24 mouse cellular contexts compared by ENCODE assay signal in the genomic region with DNA sequence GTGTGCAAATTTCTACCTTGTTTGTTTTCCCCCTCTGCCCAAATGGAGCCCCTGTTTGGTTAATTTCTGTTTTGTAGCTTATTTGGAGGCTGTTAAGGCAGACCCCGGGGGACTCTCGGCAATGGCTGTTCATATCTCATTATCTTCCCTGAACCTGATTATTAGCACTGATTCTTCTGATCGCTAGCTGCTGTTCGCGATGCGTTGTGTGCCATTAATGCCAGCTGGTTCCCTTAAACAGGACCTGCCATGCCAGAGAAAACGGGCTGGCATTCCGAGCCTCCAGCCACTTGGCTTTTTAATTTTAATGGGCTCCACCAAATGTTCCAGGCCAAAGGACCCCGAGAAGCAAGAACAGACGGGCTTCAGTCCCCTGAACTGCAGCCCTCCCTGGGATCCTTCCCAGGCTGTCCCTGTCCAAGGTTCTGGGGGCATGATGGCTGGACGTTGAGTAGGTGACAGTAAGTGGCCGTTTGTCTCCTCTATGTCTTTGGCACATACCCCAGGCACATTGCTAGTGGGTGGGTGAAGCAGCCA.
DNase-seq lines count a peak whose midpoint lies in the region; ATAC-seq and TF ChIP-seq lines count a peak whose summit lies in the region.
"Had no signal": no experiment of that assay in that cellular context is flagged by ENCODE, and none has a peak within 500 bp of the region (broad histone marks: within the 10 kb centered on the region; RNA-seq: fewer than 3 reads in every experiment).

No protein-coding gene starts in this region.

- H3K9me3 ChIP-seq in forebrain, embryonic 10.5 days: no peaks in the 10 kb centered on the region
- H3K9me3 ChIP-seq in forebrain, embryonic 11.5 days (ENCODE audit: control insufficient read depth, low read length): no peaks in the 10 kb centered on the region
- H3K9me3 ChIP-seq in forebrain, embryonic 15.5 days: no peaks in the 10 kb centered on the region
- no peaks in the 10 kb centered on the region for H3K9me3 ChIP-seq in intestine, postnatal 0 days (ENCODE audit: control insufficient read depth)
- H3K9me3 ChIP-seq: embryonic facial prominence, embryonic 10.5 days; heart, embryonic 12.5 days; kidney, embryonic 15.5 days; midbrain, embryonic 10.5 days; neural tube, embryonic 15.5 days had no signal

- TF ChIP-seq CTCF in brain, embryonic 14.5 days (IDR thresholded peaks at IDR 0.05; ENCODE audit: borderline replicate concordance, extremely low read depth, insufficient read depth, insufficient read length): no peak
- no peak for TF ChIP-seq CTCF in intestine, postnatal 0 days (IDR thresholded peaks at IDR 0.05; ENCODE audit: low read depth)

- no peak overlapping the region for H3K9ac ChIP-seq in forebrain, embryonic 11.5 days (ENCODE audit: low read length)
- H3K9ac ChIP-seq in forebrain, embryonic 15.5 days (replicated peaks): no peak overlapping the region
- no peak overlapping the region; the same call in 1 of the 2 replicates for H3K9ac ChIP-seq in intestine, postnatal 0 days (ENCODE audit: low read depth, low read length)
- H3K9ac ChIP-seq: heart, embryonic 12.5 days; kidney, embryonic 15.5 days; neural tube, embryonic 15.5 days had no signal

- peaks cover 79% of the 10 kb centered on the region for H3K27me3 ChIP-seq in forebrain, embryonic 10.5 days (ENCODE audit: poor library complexity, severe bottlenecking)
- peaks cover 2% of the 10 kb centered on the region for H3K27me3 ChIP-seq in forebrain, embryonic 11.5 days (ENCODE audit: control insufficient read depth, insufficient read depth, low read length)
- no peaks in the 10 kb centered on the region for H3K27me3 ChIP-seq in forebrain, embryonic 15.5 days
- no peaks in the 10 kb centered on the region for H3K27me3 ChIP-seq in intestine, postnatal 0 days (replicated peaks; ENCODE audit: control insufficient read depth, insufficient read depth, low read length)
- H3K27me3 ChIP-seq: heart, embryonic 12.5 days; kidney, embryonic 15.5 days; neural tube, embryonic 15.5 days had no signal

- intact Hi-C loops in left cerebral cortex, postnatal 4 days (cut with DNase I): no loop called here

- no peak overlapping the region for H3K4me3 ChIP-seq in forebrain, embryonic 10.5 days
- no peak overlapping the region for H3K4me3 ChIP-seq in forebrain, embryonic 11.5 days (ENCODE audit: low read depth, low read length)
- no peak overlapping the region for H3K4me3 ChIP-seq in forebrain, embryonic 15.5 days
- H3K4me3 ChIP-seq in intestine, postnatal 0 days (ENCODE audit: low read depth, low read length): no peak overlapping the region
- H3K4me3 ChIP-seq: embryonic facial prominence, embryonic 10.5 days; heart, embryonic 12.5 days; kidney, embryonic 15.5 days; midbrain, embryonic 10.5 days; myocyte; neural tube, embryonic 15.5 days had no signal

- no peaks in the 10 kb centered on the region for H3K36me3 ChIP-seq in forebrain, embryonic 10.5 days (replicated peaks)
- H3K36me3 ChIP-seq in forebrain, embryonic 11.5 days (ENCODE audit: control insufficient read depth, insufficient read depth, low read length): no peaks in the 10 kb centered on the region
- H3K36me3 ChIP-seq in forebrain, embryonic 15.5 days: no peaks in the 10 kb centered on the region
- H3K36me3 ChIP-seq in intestine, postnatal 0 days (ENCODE audit: control insufficient read depth, insufficient read depth): no peaks in the 10 kb centered on the region
- H3K36me3 ChIP-seq: embryonic facial prominence, embryonic 10.5 days; heart, embryonic 12.5 days; kidney, embryonic 15.5 days; midbrain, embryonic 10.5 days; neural tube, embryonic 15.5 days had no signal

- no peak for ATAC-seq in forebrain, embryonic 11.5 days (replicated peaks; ENCODE audit: low FRiP score)
- ATAC-seq in forebrain, embryonic 15.5 days (replicated peaks): peak; percentile 44; the same call in 1 of the 2 replicates
- ATAC-seq in intestine, postnatal 0 days: no peak

- H3K4me1 ChIP-seq in forebrain, embryonic 10.5 days: peaks cover 46% of the 10 kb centered on the region
- peaks cover 17% of the 10 kb centered on the region for H3K4me1 ChIP-seq in forebrain, embryonic 11.5 days (replicated peaks; ENCODE audit: control insufficient read depth, insufficient read depth, low read length)
- peaks cover 26% of the 10 kb centered on the region for H3K4me1 ChIP-seq in forebrain, embryonic 15.5 days
- 0 out of 2 replicates have a peak, but pooled peaks cover 6% of the 10 kb centered on the region for H3K4me1 ChIP-seq in intestine, postnatal 0 days (replicated peaks; ENCODE audit: control insufficient read depth, insufficient read depth, low read length)

- DNase-seq in forebrain, embryonic 10.5 days (ENCODE audit: extremely low spot score, low spot score): no peak
- DNase-seq in forebrain, embryonic 11.5 days (ENCODE audit: low spot score): no peak
- DNase-seq in left cerebral cortex, postnatal 4 days: peak; percentile 21
- DNase-seq in left cerebral cortex, adult 8-10 months (ENCODE audit: low spot score in 2 of 2): no peak
- peak; percentile 86 for DNase-seq in brain, embryonic 14.5 days (ENCODE audit: low read depth)
- DNase-seq: adrenal gland, postnatal 10 days; cerebellum, adult 9-10 months; gastrocnemius, postnatal 25 days; heart, adult 18-20 months; heart, postnatal 10 days; kidney, adult 11 months; kidney, postnatal 36 days; layer of hippocampus, adult 9-11 months; thymus, adult 2 months; thymus, postnatal 4 days had no signal

- no peak overlapping the region for H3K4me2 ChIP-seq in forebrain, embryonic 11.5 days (ENCODE audit: low read depth, low read length, severe bottlenecking)
- no peak overlapping the region for H3K4me2 ChIP-seq in forebrain, embryonic 15.5 days (replicated peaks)
- H3K4me2 ChIP-seq in intestine, postnatal 0 days (replicated peaks; ENCODE audit: low read depth): no peak overlapping the region
- H3K4me2 ChIP-seq: heart, embryonic 12.5 days; kidney, embryonic 15.5 days; neural tube, embryonic 15.5 days had no signal

- TF ChIP-seq POLR2A in brain, embryonic 14.5 days (IDR thresholded peaks at IDR 0.05; ENCODE audit: borderline replicate concordance, extremely low read depth, insufficient read depth, insufficient read length, poor library complexity, severe bottlenecking): no peak

- H3K27ac ChIP-seq in forebrain, embryonic 10.5 days: 0 out of 2 replicates have a peak overlapping the region, but pooled peaks have one; percentile 40
- no peak overlapping the region for H3K27ac ChIP-seq in forebrain, embryonic 11.5 days (ENCODE audit: low read depth, low read length)
- H3K27ac ChIP-seq in forebrain, embryonic 15.5 days (replicated peaks): peak overlapping the region; percentile 68
- H3K27ac ChIP-seq in intestine, postnatal 0 days (ENCODE audit: low read depth, low read length): no peak overlapping the region
- H3K27ac ChIP-seq: embryonic facial prominence, embryonic 10.5 days; kidney, embryonic 15.5 days; midbrain, embryonic 10.5 days; neural tube, embryonic 15.5 days; stomach, postnatal 0 days had no signal

- WGBS in forebrain, embryonic 10.5 days: 87% methylated on average over 12 of the region's 12 CpGs
- WGBS in forebrain, embryonic 11.5 days: 75% methylated on average over 12 of the region's 12 CpGs
- 19% methylated on average over 12 of the region's 12 CpGs for WGBS in forebrain, embryonic 15.5 days
- WGBS in intestine, postnatal 0 days: 84% methylated on average over 12 of the region's 12 CpGs

Comparison
In these comparisons a context has a peak if more than half of its experiments do, and no peak if none do; other contexts are left out.
1. DNase-seq: peak in left cerebral cortex, postnatal 4 days (single experiment) and brain, embryonic 14.5 days (single experiment); none in forebrain, embryonic 10.5 days (single experiment), forebrain, embryonic 11.5 days (single experiment) and left cerebral cortex, adult 8-10 months (0 of 2).
2. H3K27ac ChIP-seq: peak in forebrain, embryonic 10.5 days (single experiment) and forebrain, embryonic 15.5 days (single experiment); none in forebrain, embryonic 11.5 days (single experiment) and intestine, postnatal 0 days (single experiment).